25 mouse cellular contexts compared by ENCODE assay signal in genomic region chr2:110709436-110709835, GRCm38 (mm10). TPM values are rescaled to one million over a fixed set of nuclear protein-coding genes. Genes with fewer than 3 reads are reported as not detected.
"Had no signal": no experiment of that assay in that cellular context is flagged by ENCODE, and none has a peak within 500 bp of the region (broad histone marks: within the 10 kb centered on the region; RNA-seq: fewer than 3 reads in every experiment).

No protein-coding gene starts in this region.

- DNase-seq: kidney, adult 2 months; kidney, postnatal 36 days; left cerebral cortex, postnatal 4 days; liver, postnatal 0 days; thymus, adult 2 months; thymus, postnatal 14 days; thymus, postnatal 4 days had no signal

- H3K4me2 ChIP-seq: kidney, embryonic 15.5 days; limb, embryonic 12.5 days; limb, embryonic 15.5 days; liver, embryonic 11.5 days; lung, embryonic 14.5 days; midbrain, embryonic 13.5 days; neural tube, embryonic 13.5 days had no signal

- H3K27me3 ChIP-seq: kidney, embryonic 15.5 days; limb, embryonic 12.5 days; limb, embryonic 15.5 days; midbrain, embryonic 13.5 days; neural tube, embryonic 13.5 days had no signal

- H3K36me3 ChIP-seq: kidney, embryonic 15.5 days; limb, embryonic 12.5 days; limb, embryonic 15.5 days; midbrain, embryonic 13.5 days; neural tube, embryonic 13.5 days had no signal

- H3K4me1 ChIP-seq: kidney, embryonic 15.5 days; limb, embryonic 12.5 days; limb, embryonic 15.5 days; midbrain, embryonic 13.5 days; neural tube, embryonic 13.5 days had no signal

- H3K4me3 ChIP-seq: kidney, embryonic 15.5 days; limb, embryonic 12.5 days; limb, embryonic 15.5 days; midbrain, embryonic 13.5 days; myocyte; neural tube, embryonic 13.5 days had no signal

- H3K9ac ChIP-seq: kidney, embryonic 15.5 days; limb, embryonic 12.5 days; limb, embryonic 15.5 days; liver, embryonic 14.5 days; liver, postnatal 0 days; lung, embryonic 14.5 days; midbrain, embryonic 13.5 days; neural tube, embryonic 13.5 days had no signal

- ATAC-seq: intestine, postnatal 0 days; liver, postnatal 0 days; lung, postnatal 0 days; midbrain, embryonic 13.5 days; midbrain, embryonic 16.5 days had no signal

- H3K27ac ChIP-seq: kidney, embryonic 15.5 days; limb, embryonic 12.5 days; limb, embryonic 15.5 days; liver, embryonic 14.5 days; macrophage; midbrain, embryonic 13.5 days; neural tube, embryonic 13.5 days had no signal

- H3K9me3 ChIP-seq: kidney, embryonic 15.5 days; limb, embryonic 12.5 days; limb, embryonic 15.5 days; midbrain, embryonic 13.5 days; neural tube, embryonic 13.5 days had no signal

RNA-seq across cellular contexts. Expression of gene Muc15, which starts 11.7 kb away (rescaled TPM):
- total RNA-seq: layer of hippocampus, postnatal 25 days; megakaryocyte, adult 5-6 weeks; monocyte, adult 5-6 weeks; neutrophil, adult 5-6 weeks had no signal
- polyA plus RNA-seq: intestine, postnatal 0 days; kidney, adult 2 months; kidney, embryonic 15.5 days; liver, embryonic 11.5 days; liver, embryonic 14.5 days; liver, postnatal 0 days; lung, embryonic 14.5 days; lung, postnatal 0 days; macrophage; myocyte; neural tube, embryonic 13.5 days; stomach, embryonic 14.5 days had no signal
